Mouse (Mus musculus): ENCODE results near the gene Hoxb13.

GRCm38 (mm10) chr11:96200183-96200655, 6.1 kb downstream of the Hoxb13 start:
- TF ChIP-seq CTCF (IDR thresholded peaks at IDR 0.05; ENCODE audit: low read depth) = no peak
- no peak for TF ChIP-seq EP300 (IDR thresholded peaks at IDR 0.05; ENCODE audit: low read depth)
